Mouse (Mus musculus): ENCODE results near the gene Phf19. TPM values are rescaled to one million over a fixed set of nuclear protein-coding genes. Genes with fewer than 3 reads are reported as not detected.

Phf19 gene
- polyA plus RNA-seq, 1 experiment from 2014 or later = 1.0 TPM

DNA sequence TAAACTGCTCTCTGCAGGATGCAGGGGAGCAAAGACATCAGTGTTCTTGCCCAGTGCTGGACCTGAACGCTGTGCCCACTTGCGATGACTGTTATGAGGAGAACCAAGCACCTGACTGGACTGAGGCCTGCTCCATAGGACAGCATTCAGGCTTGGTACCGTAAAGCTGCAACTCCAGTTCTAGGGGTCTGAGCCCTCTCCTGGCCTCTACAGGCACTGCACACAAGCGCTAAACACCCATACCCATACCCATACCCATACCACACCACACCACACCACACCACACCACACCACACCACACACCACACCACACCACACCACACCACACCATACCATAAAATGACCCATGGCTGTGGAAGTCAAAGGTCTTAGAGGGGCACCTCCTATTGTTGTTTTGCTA lies 58.6 kb downstream of the Phf19 start:
- Histone ChIP-seq H3K9ac (replicated peaks) (no peak overlapping the region), H3K4me2 (no peak overlapping the region), H3K36me3 (peaks cover 99% of the 10 kb centered on the region), H3K27me3 (no peaks in the 10 kb centered on the region), H3K4me3 (replicated peaks) (no peak overlapping the region), H3K4me1 (replicated peaks) (no peaks in the 10 kb centered on the region), H3K27ac (no peak overlapping the region), H3K9me3 (no peaks in the 10 kb centered on the region)
- WGBS = 90% methylated on average over 4 of the region's 4 CpGs
- no peak for ATAC-seq (ENCODE audit: insufficient number of reproducible peaks, insufficient read depth, low FRiP score, low TSS enrichment, low read depth)

GRCm38 (mm10) chr2:34847702-34848101 lies 66.1 kb downstream of the Phf19 start:
- ATAC-seq (ENCODE audit: insufficient number of reproducible peaks, insufficient read depth, low FRiP score, low TSS enrichment, low read depth) = no peak
- no peak overlapping the region for H3K4me3 ChIP-seq (replicated peaks)
- no peak overlapping the region for H3K27ac ChIP-seq
- no peak overlapping the region for H3K9ac ChIP-seq (replicated peaks)
- no peaks in the 10 kb centered on the region for H3K27me3 ChIP-seq
- H3K4me1 ChIP-seq (replicated peaks) = no peaks in the 10 kb centered on the region
- peaks cover 38% of the 10 kb centered on the region for H3K36me3 ChIP-seq
- WGBS = 81% methylated on average over 1 of the region's 1 CpGs
- no peak overlapping the region for H3K4me2 ChIP-seq
- H3K9me3 ChIP-seq = no peaks in the 10 kb centered on the region

Other genes with a start within 250 kb of the Phf19 start
- 92.9 and 104 TPM in 2 replicates for gene Gapvd1, start 158.8 kb downstream of the Phf19 start, polyA plus RNA-seq (2016; fragmentation: Nextera tagmentation; extraction: Ambion mirVana)
- gene Hspa5, start 142.1 kb downstream of the Phf19 start, polyA plus RNA-seq (2016; fragmentation: Nextera tagmentation; extraction: Ambion mirVana) = 756 and 817 TPM in 2 replicates
- 33.4 and 35.7 TPM in 2 replicates for gene Rabepk, start 114.1 kb downstream of the Phf19 start, polyA plus RNA-seq (2016; fragmentation: Nextera tagmentation; extraction: Ambion mirVana)
- 83.0 and 86.8 TPM in 2 replicates for gene Fbxw2, start 87.7 kb downstream of the Phf19 start, polyA plus RNA-seq (2016; fragmentation: Nextera tagmentation; extraction: Ambion mirVana)
- 0.13 and 0.17 TPM in 2 replicates for gene Gm34653, start 81.0 kb downstream of the Phf19 start, polyA plus RNA-seq (2016; fragmentation: Nextera tagmentation; extraction: Ambion mirVana)
- 0.15 TPM in 1 of 2 replicates, not detected in the other for gene Cutal, start 39.6 kb downstream of the Phf19 start, polyA plus RNA-seq (2016; fragmentation: Nextera tagmentation; extraction: Ambion mirVana)
- gene Psmd5, start 39.1 kb downstream of the Phf19 start, polyA plus RNA-seq (2016; fragmentation: Nextera tagmentation; extraction: Ambion mirVana) = 104 TPM in 2 replicates
- gene Traf1, start 47.7 kb upstream of the Phf19 start, polyA plus RNA-seq (2016; fragmentation: Nextera tagmentation; extraction: Ambion mirVana) = 0.58 and 0.61 TPM in 2 replicates
- 0.12 TPM in 1 of 2 replicates, not detected in the other for gene Hc, start 147.4 kb upstream of the Phf19 start, polyA plus RNA-seq (2016; fragmentation: Nextera tagmentation; extraction: Ambion mirVana)
- gene AI182371, start 187.5 kb upstream of the Phf19 start, polyA plus RNA-seq (2016; fragmentation: Nextera tagmentation; extraction: Ambion mirVana) = 0.14 and 0.20 TPM in 2 replicates
- 32.0 and 34.5 TPM in 2 replicates for gene Cntrl, start 195.5 kb upstream of the Phf19 start, polyA plus RNA-seq (2016; fragmentation: Nextera tagmentation; extraction: Ambion mirVana)

All from limb, embryonic 12.5 days (tissue).